Mouse (Mus musculus): ENCODE measurements around the gene Mrgprf.

Gene Mrgprf

DNA sequence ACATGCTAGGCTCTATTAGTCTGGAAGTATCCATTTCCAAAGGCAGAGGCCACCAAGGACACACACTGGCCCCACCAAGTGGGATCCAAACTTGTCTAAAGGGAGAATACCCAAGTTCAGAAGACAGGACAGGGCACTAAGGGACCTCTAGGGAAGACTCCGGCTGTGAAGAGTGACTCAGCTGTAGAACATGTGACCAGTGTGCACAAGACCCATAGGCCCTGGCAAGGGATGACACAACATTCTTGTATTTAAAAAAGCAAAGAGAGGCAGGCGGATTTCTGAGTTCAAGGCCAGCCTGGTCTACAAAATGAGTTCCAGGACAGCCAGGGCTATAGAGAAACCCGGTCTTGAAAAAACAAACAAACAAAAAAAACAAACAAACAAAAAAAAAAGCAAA is 25.1 kb upstream of the Mrgprf start:
- Histone ChIP-seq H3K27me3 (ENCODE audit: insufficient read depth, low read length) (no peaks in the 10 kb centered on the region), H3K36me3 (ENCODE audit: insufficient read depth, low read length) (peaks cover 98% of the 10 kb centered on the region), H3K4me1 (replicated peaks; ENCODE audit: low read depth, low read length) (peaks cover 8% of the 10 kb centered on the region), H3K9me3 (ENCODE audit: low read length) (peaks cover 15% of the 10 kb centered on the region), H3K4me3 (replicated peaks; ENCODE audit: low read length) (no peak overlapping the region)
- no peak for TF ChIP-seq CTCF (conservative IDR thresholded peaks at IDR 0.05; ENCODE audit: low read length)
- TF ChIP-seq NANOG (IDR thresholded peaks at IDR 0.05; ENCODE audit: borderline replicate concordance, low read length) = no peak
- no peak for TF ChIP-seq POU5F1 (IDR thresholded peaks at IDR 0.05; ENCODE audit: borderline replicate concordance, low read length)

DNA sequence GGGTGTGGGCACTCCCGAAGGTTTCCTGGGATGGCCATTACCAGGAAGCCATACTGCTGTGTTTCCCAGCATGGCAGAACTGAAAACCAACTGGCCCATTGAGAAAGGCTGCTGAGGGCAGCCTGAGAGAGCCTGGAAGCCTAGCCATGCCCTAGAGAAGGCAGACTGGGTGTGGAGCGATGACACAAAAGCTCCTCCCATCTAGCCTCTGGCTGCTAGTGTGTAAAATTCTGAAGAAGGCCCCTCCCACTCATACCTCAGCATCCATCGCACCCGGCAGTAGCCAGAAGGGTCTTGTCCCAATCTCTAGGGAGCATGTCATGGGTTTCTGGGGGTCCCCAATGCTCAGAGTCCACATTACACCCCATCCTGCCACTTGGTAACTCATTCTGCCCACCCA is 19.2 kb upstream of the Mrgprf start:
- Histone ChIP-seq H3K4me1 (replicated peaks; ENCODE audit: low read depth, low read length) (peaks cover 60% of the 10 kb centered on the region), H3K9me3 (ENCODE audit: low read length) (no peaks in the 10 kb centered on the region), H3K27me3 (ENCODE audit: insufficient read depth, low read length) (no peaks in the 10 kb centered on the region), H3K4me3 (replicated peaks; ENCODE audit: low read length) (peak overlapping the region; percentile 32; the same call in 1 of the 2 replicates), H3K36me3 (ENCODE audit: insufficient read depth, low read length) (peaks cover 54% of the 10 kb centered on the region)
- TF ChIP-seq CTCF (conservative IDR thresholded peaks at IDR 0.05; ENCODE audit: low read length) (no peak), NANOG (IDR thresholded peaks at IDR 0.05; ENCODE audit: borderline replicate concordance, low read length) (no peak), POU5F1 (IDR thresholded peaks at IDR 0.05; ENCODE audit: borderline replicate concordance, low read length) (no peak)

DNA sequence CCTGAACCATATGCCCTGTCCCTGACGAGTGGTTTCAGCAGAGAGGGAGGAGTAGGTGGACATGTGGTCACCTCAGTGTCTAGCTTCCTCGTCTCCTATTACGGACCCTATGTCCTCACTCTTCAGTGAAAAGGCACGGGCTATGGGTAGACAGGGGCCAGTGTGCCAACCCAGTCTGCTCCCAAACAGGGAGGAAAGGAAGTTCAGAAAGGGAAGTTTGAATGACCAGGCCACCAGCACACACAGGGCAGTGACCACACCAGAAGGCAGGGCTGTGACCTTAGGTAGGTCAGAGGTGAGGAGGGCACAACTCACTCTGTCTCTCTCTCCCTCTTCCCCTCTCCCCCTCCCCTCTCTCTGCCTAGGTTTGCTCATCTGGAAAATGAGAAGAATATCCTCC is 17.6 kb upstream of the Mrgprf start:
- Histone ChIP-seq H3K27me3 (ENCODE audit: insufficient read depth, low read length) (no peaks in the 10 kb centered on the region), H3K4me3 (replicated peaks; ENCODE audit: low read length) (peak overlapping the region; percentile 81), H3K9me3 (ENCODE audit: low read length) (no peaks in the 10 kb centered on the region), H3K36me3 (ENCODE audit: insufficient read depth, low read length) (peaks cover 38% of the 10 kb centered on the region), H3K4me1 (replicated peaks; ENCODE audit: low read depth, low read length) (peaks cover 73% of the 10 kb centered on the region)
- TF ChIP-seq POU5F1 (IDR thresholded peaks at IDR 0.05; ENCODE audit: borderline replicate concordance, low read length) = no peak
- TF ChIP-seq CTCF (conservative IDR thresholded peaks at IDR 0.05; ENCODE audit: low read length) = no peak
- TF ChIP-seq NANOG (IDR thresholded peaks at IDR 0.05; ENCODE audit: borderline replicate concordance, low read length) = no peak

GRCm38 (mm10) chr7:145283487-145284187 is 17.0 kb upstream of the Mrgprf start, which contains the start of gene Tpcn2:
Gene Tpcn2 (minus strand): TSS chr7:145284011.
- H3K27me3 ChIP-seq (ENCODE audit: insufficient read depth, low read length) = no peaks in the 10 kb centered on the region
- peaks cover 73% of the 10 kb centered on the region for H3K4me1 ChIP-seq (replicated peaks; ENCODE audit: low read depth, low read length)
- H3K4me3 ChIP-seq (replicated peaks; ENCODE audit: low read length) = peak within 1 kb of the TSS; percentile 81
- H3K9me3 ChIP-seq (ENCODE audit: low read length) = no peaks in the 10 kb centered on the region
- TF ChIP-seq CTCF (conservative IDR thresholded peaks at IDR 0.05; ENCODE audit: low read length) (peak; percentile 12; the same call in 1 of the 2 replicates), POU5F1 (IDR thresholded peaks at IDR 0.05; ENCODE audit: borderline replicate concordance, low read length) (no peak), NANOG (IDR thresholded peaks at IDR 0.05; ENCODE audit: borderline replicate concordance, low read length) (no peak)
- peaks cover 32% of the 10 kb centered on the region for H3K36me3 ChIP-seq (ENCODE audit: insufficient read depth, low read length)

DNA sequence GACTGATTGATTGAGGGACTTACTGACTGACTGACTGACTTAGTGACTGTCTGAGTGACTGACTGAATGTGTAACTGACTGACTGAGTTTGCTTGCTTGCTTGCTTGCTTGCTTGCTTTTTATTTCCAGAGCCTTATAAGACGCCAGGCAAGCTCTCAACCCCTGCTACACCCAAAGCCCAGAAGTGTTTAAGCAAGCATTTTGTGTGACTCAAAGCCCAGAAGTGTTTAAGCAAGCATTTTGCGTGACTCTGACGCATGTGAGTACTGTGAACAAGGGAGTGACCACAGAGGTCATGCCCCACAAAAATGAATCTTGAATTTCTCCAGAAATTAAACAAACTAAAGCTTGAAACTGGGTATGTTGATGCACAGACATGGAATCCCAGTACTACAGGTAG is 16.3 kb upstream of the Mrgprf start:
- TF ChIP-seq POU5F1 (IDR thresholded peaks at IDR 0.05; ENCODE audit: borderline replicate concordance, low read length) (no peak), CTCF (conservative IDR thresholded peaks at IDR 0.05; ENCODE audit: low read length) (no peak), NANOG (IDR thresholded peaks at IDR 0.05; ENCODE audit: borderline replicate concordance, low read length) (no peak)
- Histone ChIP-seq H3K4me3 (replicated peaks; ENCODE audit: low read length) (0 out of 2 replicates have a peak overlapping the region, but pooled peaks have one; percentile 81), H3K27me3 (ENCODE audit: insufficient read depth, low read length) (no peaks in the 10 kb centered on the region), H3K4me1 (replicated peaks; ENCODE audit: low read depth, low read length) (peaks cover 74% of the 10 kb centered on the region), H3K36me3 (ENCODE audit: insufficient read depth, low read length) (peaks cover 25% of the 10 kb centered on the region), H3K9me3 (ENCODE audit: low read length) (no peaks in the 10 kb centered on the region)

GRCm38 (mm10) chr7:145285476-145285875 is 15.2 kb upstream of the Mrgprf start:
- Histone ChIP-seq H3K9me3 (ENCODE audit: low read length) (peaks cover 3% of the 10 kb centered on the region; the same call in 1 of the 2 replicates), H3K4me1 (replicated peaks; ENCODE audit: low read depth, low read length) (peaks cover 79% of the 10 kb centered on the region), H3K27me3 (ENCODE audit: insufficient read depth, low read length) (no peaks in the 10 kb centered on the region), H3K36me3 (ENCODE audit: insufficient read depth, low read length) (peaks cover 14% of the 10 kb centered on the region), H3K4me3 (replicated peaks; ENCODE audit: low read length) (no peak overlapping the region)
- TF ChIP-seq CTCF (conservative IDR thresholded peaks at IDR 0.05; ENCODE audit: low read length) (no peak), POU5F1 (IDR thresholded peaks at IDR 0.05; ENCODE audit: borderline replicate concordance, low read length) (no peak), NANOG (IDR thresholded peaks at IDR 0.05; ENCODE audit: borderline replicate concordance, low read length) (no peak)

- peaks cover 19% of the 10 kb centered on the region for H3K9me3 ChIP-seq (ENCODE audit: low read length)
- peaks cover 62% of the 10 kb centered on the region for H3K4me1 ChIP-seq (replicated peaks; ENCODE audit: low read depth, low read length)
- H3K4me3 ChIP-seq (replicated peaks; ENCODE audit: low read length) = no peak overlapping the region
- TF ChIP-seq POU5F1 (IDR thresholded peaks at IDR 0.05; ENCODE audit: borderline replicate concordance, low read length) (no peak), CTCF (conservative IDR thresholded peaks at IDR 0.05; ENCODE audit: low read length) (no peak), NANOG (IDR thresholded peaks at IDR 0.05; ENCODE audit: borderline replicate concordance, low read length) (no peak)
- H3K27me3 ChIP-seq (ENCODE audit: insufficient read depth, low read length) = no peaks in the 10 kb centered on the region; the same call in 1 of the 2 replicates
- H3K36me3 ChIP-seq (ENCODE audit: insufficient read depth, low read length) = no peaks in the 10 kb centered on the region
Measured at GRCm38 (mm10) chr7:145287410-145287809, 13.2 kb upstream of the Mrgprf start.

DNA sequence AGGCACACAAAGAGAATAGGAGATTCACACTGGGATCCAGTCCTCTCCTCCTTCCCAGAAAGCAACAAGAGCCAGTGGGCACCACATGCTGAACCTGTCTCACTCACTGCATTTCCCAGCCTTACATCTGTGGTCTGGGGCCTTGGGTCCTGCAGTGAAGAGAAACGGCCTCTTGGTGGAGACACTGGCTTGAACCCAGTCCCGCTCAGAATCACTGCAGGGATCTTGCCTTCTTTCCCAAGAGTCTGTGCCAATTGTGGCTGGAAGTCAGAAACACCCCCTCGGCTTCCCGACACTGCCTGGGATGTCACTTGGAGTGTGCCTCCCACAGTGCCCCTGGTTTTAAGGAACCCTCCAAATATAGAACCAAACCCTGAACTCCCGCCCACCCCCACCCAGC is 11.3 kb upstream of the Mrgprf start:
- H3K4me3 ChIP-seq (replicated peaks; ENCODE audit: low read length) = no peak overlapping the region
- no peaks in the 10 kb centered on the region; the same call in 1 of the 2 replicates for H3K27me3 ChIP-seq (ENCODE audit: insufficient read depth, low read length)
- H3K36me3 ChIP-seq (ENCODE audit: insufficient read depth, low read length) = no peaks in the 10 kb centered on the region
- H3K9me3 ChIP-seq (ENCODE audit: low read length) = peaks cover 19% of the 10 kb centered on the region
- TF ChIP-seq CTCF (conservative IDR thresholded peaks at IDR 0.05; ENCODE audit: low read length) (peak; percentile 53), POU5F1 (IDR thresholded peaks at IDR 0.05; ENCODE audit: borderline replicate concordance, low read length) (no peak)
- peaks cover 46% of the 10 kb centered on the region for H3K4me1 ChIP-seq (replicated peaks; ENCODE audit: low read depth, low read length)

Data from E14TG2a.4 (cell line).